Mouse (Mus musculus): ENCODE results near the gene Ubash3b.
A peak's percentile ranks its signal among the peaks of the same experiment; 100 is the strongest.

Ubash3b gene

GRCm38 (mm10) chr9:41004415-41004814 is 157.1 kb downstream of the Ubash3b start, which contains the start of gene Crtam:
Gene Crtam, minus strand, starts transcription at chr9:41004628.
- DNase-seq (ENCODE audit: extremely low read depth, low read depth), result no peak

GRCm38 (mm10) chr9:40997116-40997779 is 164.2 kb downstream of the Ubash3b start:
- DNase-seq (ENCODE audit: extremely low read depth, low read depth), result no peak

- DNase-seq (ENCODE audit: extremely low read depth, low read depth), result no peak
These were observed 167.4 kb downstream of the Ubash3b start for GRCm38 (mm10) chr9:40994075-40994474.

- no peak for DNase-seq (ENCODE audit: extremely low read depth, low read depth)
These were observed 170.0 kb downstream of the Ubash3b start for GRCm38 (mm10) chr9:40991511-40991910.

- DNase-seq (ENCODE audit: extremely low read depth, low read depth), result peak; percentile 36
These were observed 171.4 kb downstream of the Ubash3b start for GRCm38 (mm10) chr9:40989940-40990588.

GRCm38 (mm10) chr9:40984313-40984712 is 177.2 kb downstream of the Ubash3b start:
- DNase-seq (ENCODE audit: extremely low read depth, low read depth), result no peak

GRCm38 (mm10) chr9:40983758-40984157 is 177.7 kb downstream of the Ubash3b start:
- DNase-seq (ENCODE audit: extremely low read depth, low read depth), result no peak

GRCm38 (mm10) chr9:40982480-40982879 is 179.0 kb downstream of the Ubash3b start:
- DNase-seq (ENCODE audit: extremely low read depth, low read depth), result peak; percentile 16

GRCm38 (mm10) chr9:40974042-40974801 is 187.3 kb downstream of the Ubash3b start:
- DNase-seq (ENCODE audit: extremely low read depth, low read depth), result no peak

- DNase-seq (ENCODE audit: extremely low read depth, low read depth), result no peak
These were observed 197.1 kb downstream of the Ubash3b start for GRCm38 (mm10) chr9:40964418-40964714.

GRCm38 (mm10) chr9:40963586-40964417 is 197.7 kb downstream of the Ubash3b start, which contains the start of gene Jhy:
Gene Jhy, minus strand, starts transcription at chr9:40964118.
- DNase-seq (ENCODE audit: extremely low read depth, low read depth), result no peak

GRCm38 (mm10) chr9:40961401-40961800 is 200.1 kb downstream of the Ubash3b start:
- DNase-seq (ENCODE audit: extremely low read depth, low read depth), result no peak
